Mouse (Mus musculus): ENCODE measurements around the gene Ubxn2a.

GRCm38 (mm10) chr12:4859241-4859914, 48.1 kb downstream of the Ubxn2a start:
- TF ChIP-seq CTCF (IDR thresholded peaks at IDR 0.05; ENCODE audit: low read depth, low read length), result no peak
- no peak for TF ChIP-seq POLR2A (IDR thresholded peaks at IDR 0.05; ENCODE audit: insufficient read depth, low read length)
- TF ChIP-seq EP300 (IDR thresholded peaks at IDR 0.05; ENCODE audit: insufficient read depth, low read depth, low read length), result no peak
